Mouse (Mus musculus) Patski (cell line): Measurements from ENCODE around the gene Areg. TPM values are rescaled to one million over a fixed set of nuclear protein-coding genes. Genes with fewer than 3 reads are reported as not detected.

Source experiments
- ATAC-seq: fragments of 100-300 bp; one replicate; pipeline ENCODE4 v1.8.0; 2021
- CTCF ChIA-PET: fragments of 350-600 bp; sonication (Branson Sonifier 250); formaldehyde crosslinking; loops from one replicate; lab custom pipeline; 2022; ENCODE audit warnings: inconsistent platforms; lab: Charles Lee
- POLR2A ChIA-PET: fragments of 350-600 bp; sonication (Branson Sonifier 250); formaldehyde crosslinking; loops from one replicate; lab custom pipeline; 2022; ENCODE audit warnings: antibody characterized with exemption, inconsistent platforms; lab: Charles Lee
- DNase-seq: peaks from one replicate; pipeline ENCODE4 v3.0.0-alpha.2; 2011; ENCODE audit warnings: low read depth, low spot score
- H3K27me3 ChIP-seq: fragments of 371-371 bp; one replicate; pipeline ENCODE4 v1.5.1; 2021
- CTCF ChIP-seq: fragments of 100-300 bp; IDR thresholded peaks from one replicate; pipeline ENCODE4 v1.5.1; 2021
- in situ Hi-C: fragments of 300-500 bp; cut with MboI; formaldehyde crosslinking; loops from 3 replicates; pipeline ENCODE4 v1.11.1; 2018; ENCODE audit warnings: low pct_unique_long_range_greater_than_20kb, mixed read lengths
- polyA plus RNA-seq: library from polyadenylated mRNA; unstranded; gene quantifications from one replicate; pipeline ENCODE4 v1.2.3, GENCODE M21; 2021

The Areg gene
- polyA plus RNA-seq, 1 experiment from 2014 or later: 0.13 TPM

DNA sequence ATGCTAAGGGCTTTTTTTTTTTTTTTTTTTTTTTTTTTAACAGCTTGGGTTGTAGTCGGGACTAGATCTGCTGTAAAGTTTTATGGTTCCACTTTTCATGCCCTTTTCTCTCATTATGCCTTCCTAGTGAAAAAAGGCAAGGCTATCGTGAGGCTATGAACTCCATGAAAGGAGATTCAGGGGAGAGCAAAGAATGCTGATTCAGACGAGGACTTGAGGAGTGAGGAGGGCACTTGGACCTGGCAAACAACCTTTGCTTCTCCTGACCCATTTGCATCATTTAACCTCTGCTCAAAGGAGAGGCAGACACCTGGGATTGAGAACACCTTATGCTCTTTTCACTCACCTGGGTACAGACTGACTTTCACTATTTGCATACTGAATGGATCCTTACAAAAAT is 17.8 kb downstream of the Areg start:
- DNase-seq (no peak), ATAC-seq (no peak)
- no peak for TF ChIP-seq CTCF
- CTCF ChIA-PET: interaction anchor here (1.0 to 1.8 kb wide), 4 partner anchors 9 to 52 kb away, joined by 4 to 6 read pairs (median 5); no protein-coding TSS in a partner anchor
- POLR2A ChIA-PET: interaction anchor here (0.6 kb wide), 2 partner anchors 10 to 52 kb away, joined by 3 read pairs; no protein-coding TSS in a partner anchor
- H3K27me3 ChIP-seq: no peaks in the 10 kb centered on the region
- in situ Hi-C loops: no loop called here

- no peak for DNase-seq
- no peak for ATAC-seq
- ChIA-PET CTCF (interaction anchor here (1.8 kb wide), 1 partner anchor 36 kb away, joined by 5 read pairs; no protein-coding TSS in a partner anchor), POLR2A (no interaction called here)
- H3K27me3 ChIP-seq: no peaks in the 10 kb centered on the region
- no peak for TF ChIP-seq CTCF
- in situ Hi-C loops: no loop called here
Observed at GRCm38 (mm10) chr5:91162787-91163186, 23.4 kb downstream of the Areg start.

DNA sequence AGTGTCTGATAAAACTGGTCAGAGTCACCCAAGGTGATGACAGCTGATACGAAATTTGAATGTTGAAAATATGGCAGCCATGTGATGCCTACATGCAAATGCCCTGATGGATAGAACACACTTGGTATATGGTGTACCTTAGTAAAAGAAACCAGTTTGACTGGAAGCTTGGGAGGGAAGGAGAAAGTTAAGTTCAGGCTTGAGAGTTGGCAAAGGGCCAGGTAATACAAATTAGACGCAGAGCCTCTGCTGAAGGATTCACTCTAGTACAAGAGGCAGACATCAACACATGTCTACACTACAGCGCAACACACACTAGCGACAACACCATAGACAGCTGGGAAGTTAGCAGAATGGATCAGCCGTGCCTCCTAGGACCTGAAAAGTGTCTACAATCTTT is 27.2 kb downstream of the Areg start:
- POLR2A ChIA-PET: no interaction called here
- DNase-seq (no peak), ATAC-seq (no peak)
- in situ Hi-C loops: no loop called here
- CTCF ChIA-PET: no interaction called here
- TF ChIP-seq CTCF: no peak
- H3K27me3 ChIP-seq: no peaks in the 10 kb centered on the region

DNA sequence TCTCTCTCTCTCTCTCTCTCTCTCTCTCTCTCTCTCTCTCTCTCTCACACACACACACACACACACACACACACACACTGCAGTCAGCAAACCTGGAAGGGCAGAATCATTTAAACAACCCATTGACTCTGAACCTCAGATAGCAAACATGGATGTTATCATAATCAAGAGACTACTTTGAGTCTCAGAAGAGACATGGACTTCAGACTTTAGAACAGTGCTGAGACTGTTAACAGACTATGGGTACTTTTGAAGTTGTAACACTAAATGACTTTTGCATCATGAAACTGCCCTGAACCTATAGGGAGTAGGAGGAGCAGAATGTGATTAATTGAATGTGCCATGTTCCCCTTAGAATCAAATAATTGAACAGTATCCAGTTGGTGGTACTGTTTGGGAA is 37.0 kb downstream of the Areg start:
- CTCF ChIA-PET: interaction anchor here (1.1 to 1.4 kb wide), 3 partner anchors 15 to 137 kb away, joined by 3 to 5 read pairs (median 4); no protein-coding TSS in a partner anchor
- in situ Hi-C loops: no loop called here
- POLR2A ChIA-PET: no interaction called here

DNA sequence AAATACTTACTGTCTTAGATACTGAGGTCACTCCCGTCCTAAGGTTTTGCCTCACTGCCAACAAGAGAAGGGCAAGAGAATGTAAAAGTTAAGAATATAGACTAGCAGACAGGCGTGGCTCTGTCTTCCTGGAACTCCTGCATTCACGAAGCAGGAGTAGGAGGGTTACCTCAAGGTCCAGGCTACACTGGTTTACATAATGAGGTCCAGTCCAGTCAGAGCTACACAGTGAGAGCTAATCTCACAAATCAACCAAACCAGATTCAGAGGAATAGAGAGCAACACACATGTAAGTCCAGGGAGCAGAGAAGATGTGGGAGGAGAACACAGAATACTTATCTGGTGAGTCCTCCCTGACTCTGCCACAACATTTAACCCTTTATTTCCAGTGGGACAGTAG is 55.2 kb downstream of the Areg start:
- no peak for TF ChIP-seq CTCF
- POLR2A ChIA-PET: no interaction called here
- peaks cover under 1% of the 10 kb centered on the region for H3K27me3 ChIP-seq
- in situ Hi-C loops: no loop called here
- ATAC-seq: no peak
- DNase-seq: no peak
- CTCF ChIA-PET: no interaction called here

More for the DNA sequence above, 37.0 kb downstream of the Areg start:
- ATAC-seq (no peak), DNase-seq (no peak)
- H3K27me3 ChIP-seq: peaks cover 10% of the 10 kb centered on the region
- no peak for TF ChIP-seq CTCF

Other genes starting within 250 kb of the Areg start
- gene Cxcl1, start 248.4 kb upstream of the Areg start, polyA plus RNA-seq: 86.7 TPM
- 0.24 TPM for gene Cxcl2, start 235.7 kb upstream of the Areg start, polyA plus RNA-seq
- gene Mthfd2l, start 208.5 kb upstream of the Areg start, polyA plus RNA-seq: 30.6 TPM
- 0.09 TPM for gene Epgn, start 112.1 kb upstream of the Areg start, polyA plus RNA-seq
- 1.6 TPM for gene Ereg, start 65.0 kb upstream of the Areg start, polyA plus RNA-seq